Mouse (Mus musculus) mammary gland, adult 2 months (tissue): Measurements from ENCODE around the gene Gm10563. TPM values are rescaled to one million over a fixed set of nuclear protein-coding genes. Genes with fewer than 3 reads are reported as not detected.

Source experiments
- polyA plus RNA-seq: library from polyadenylated mRNA; depleted of rRNA; stranded (reverse); fragments of >200 nt; gene quantifications from 2 replicates; pipeline ENCODE4 v1.2.3, GENCODE M21; 2012; ENCODE audit warnings: low replicate concordance; rRNA removed

Gm10563 gene
- polyA plus RNA-seq: not detected in 2 replicates

DNA sequence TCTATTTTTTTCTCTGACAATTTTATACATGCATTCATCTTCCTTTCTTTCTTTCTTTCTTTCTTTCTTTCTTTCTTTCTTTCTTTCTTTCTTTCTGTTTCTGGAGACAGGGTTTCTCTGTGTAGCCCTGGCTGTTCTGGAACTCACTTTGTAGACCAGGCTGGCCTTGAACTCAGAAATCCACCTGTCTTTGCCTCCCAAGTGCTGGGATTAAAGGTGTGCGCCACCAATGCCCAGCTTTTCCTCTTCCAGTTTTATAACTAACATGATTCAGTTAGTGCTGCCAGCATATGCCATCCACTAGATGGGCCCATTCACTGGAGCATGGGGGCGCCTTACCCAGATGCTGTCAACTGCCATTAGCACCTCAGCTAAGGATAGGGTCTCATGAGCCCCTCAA, at the start of gene Gm10563:
Gene Gm10563, minus strand, starts transcription at position 101 of the 400 bp plus-strand sequence.

DNA sequence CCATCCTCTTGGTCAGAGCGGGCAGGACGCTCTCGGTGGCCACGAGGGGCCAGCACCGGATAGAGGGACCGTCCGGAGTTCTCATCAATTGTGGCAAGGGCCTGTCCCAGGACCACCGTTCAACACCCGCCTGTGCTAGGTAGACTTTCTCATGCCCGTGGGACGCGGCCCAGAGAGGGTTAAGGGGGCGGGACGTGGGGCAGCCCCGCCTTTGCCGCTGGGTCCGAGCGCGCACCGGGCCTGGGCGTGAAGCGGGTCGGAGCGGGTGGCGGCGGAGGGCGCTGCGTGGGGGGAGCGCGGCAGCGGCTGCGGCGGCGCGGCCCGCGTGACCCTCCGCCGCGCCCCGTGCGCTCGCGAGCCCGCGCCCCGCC, 48.9 kb upstream of the Gm10563 start, which contains the start of gene Fndc10:
Gene Fndc10, plus strand, starts transcription at position 232 of the 371 bp plus-strand sequence.

DNA sequence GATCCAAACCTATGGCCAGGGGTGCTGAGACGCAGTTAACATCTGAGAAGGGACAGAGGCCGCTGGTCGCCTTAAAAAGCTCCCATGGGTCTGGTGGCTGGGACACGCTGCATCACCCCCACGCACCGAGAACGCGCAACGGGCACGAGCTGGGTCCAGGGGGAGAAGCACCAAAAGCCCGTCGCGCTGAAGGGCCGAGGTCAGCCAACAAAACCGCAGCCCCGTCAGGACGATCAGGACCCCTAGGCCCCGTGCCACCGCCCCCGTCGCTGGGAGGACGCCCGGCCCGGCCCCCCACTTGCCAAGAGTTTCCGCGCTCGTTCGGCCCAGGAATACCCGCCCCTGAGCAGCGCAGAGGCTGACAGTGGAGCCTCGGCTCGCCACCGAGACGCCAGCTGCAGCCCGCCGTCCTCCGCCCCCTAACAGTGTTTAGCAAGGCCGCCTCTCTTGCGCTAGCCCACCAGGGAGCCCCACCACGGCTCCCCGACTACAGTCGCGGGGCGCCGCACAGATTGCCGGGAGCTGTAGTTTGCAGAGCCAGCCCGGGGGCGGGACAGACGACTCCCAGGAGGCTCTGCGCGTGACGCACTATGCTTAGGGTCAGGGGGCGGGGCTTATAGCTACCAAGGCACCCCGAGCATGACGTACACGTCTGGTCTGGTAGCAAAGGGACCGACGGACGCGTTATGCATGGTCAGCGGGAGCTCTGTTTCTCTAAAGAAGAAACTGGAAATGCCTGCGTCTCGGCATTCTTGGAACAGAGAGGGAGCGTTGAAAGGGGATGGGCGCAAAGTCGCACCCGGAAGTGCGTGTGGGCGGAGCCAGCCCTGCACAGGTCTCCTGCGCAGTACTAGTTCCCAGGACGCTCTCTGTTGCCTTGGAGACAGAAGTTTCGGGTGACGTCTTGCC, 23.7 kb upstream of the Gm10563 start, which contains the start of gene Mib2:
Gene Mib2, minus strand, starts transcription at position 510 of the 909 bp plus-strand sequence.

DNA sequence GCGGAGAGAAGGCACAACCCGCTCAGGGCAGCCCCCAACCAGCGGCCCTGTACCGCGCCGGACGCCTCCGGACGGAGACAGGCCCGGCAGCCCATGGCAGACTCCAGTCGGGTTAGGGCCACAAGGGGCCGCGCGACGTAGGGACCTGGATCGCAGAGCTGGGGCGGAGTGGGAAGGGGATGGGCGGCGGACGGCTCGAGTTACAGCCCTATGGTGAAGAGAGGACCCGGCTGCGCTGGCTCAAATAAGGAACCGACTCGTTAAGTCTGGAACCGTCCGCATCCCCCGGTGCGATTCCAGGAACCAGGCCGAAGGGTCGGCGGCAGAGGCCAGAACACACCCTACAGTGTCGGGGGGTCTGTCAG, 7.9 kb upstream of the Gm10563 start, which contains the start of gene Mmp23:
Gene Mmp23, minus strand, starts transcription at position 299 of the 365 bp plus-strand sequence.

DNA sequence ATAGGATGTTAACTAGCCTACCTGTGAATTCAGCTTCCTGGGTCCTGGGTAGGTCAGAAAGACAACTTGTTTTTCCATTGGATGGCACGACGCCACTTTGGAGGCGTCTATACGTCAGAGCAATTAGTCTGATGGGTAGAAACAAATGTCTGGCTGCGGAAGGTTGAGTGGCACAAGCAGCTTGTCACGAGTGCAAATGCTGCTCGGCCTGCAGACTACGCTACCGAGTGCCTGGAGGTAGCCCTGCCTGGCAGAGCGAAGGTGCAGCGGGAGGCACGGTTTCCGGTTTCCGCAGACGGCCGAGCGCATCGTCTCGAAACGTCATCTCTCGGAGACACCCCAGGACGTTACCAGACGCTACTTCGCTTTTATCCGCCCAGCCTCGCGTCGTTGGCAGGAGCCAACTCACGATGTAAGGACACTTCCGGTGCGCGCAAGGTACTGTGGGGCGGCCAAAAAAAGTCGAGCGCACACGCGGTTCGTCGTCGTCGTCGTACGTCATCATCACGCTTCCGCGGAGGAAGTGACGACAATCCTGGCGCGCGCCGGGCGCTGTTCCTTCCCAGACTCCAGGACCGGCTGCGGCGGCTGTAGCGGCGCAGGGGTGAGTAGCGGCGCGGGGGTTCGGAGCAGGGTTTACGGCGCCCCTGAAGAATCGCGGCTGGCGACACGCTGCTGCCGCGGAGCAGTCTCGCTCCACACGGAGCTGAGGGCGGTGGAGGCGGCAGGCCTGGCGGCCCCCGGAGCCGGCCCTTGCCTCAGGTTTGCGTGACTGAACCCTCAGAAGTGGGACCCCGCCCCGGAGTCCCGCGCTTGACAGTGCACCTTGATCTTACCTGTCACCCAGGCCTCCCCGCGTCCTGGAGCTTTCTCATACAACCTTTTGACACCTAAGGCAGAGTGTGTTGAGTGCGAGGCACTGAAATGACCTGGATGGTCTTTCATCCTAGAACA, 20.6 kb downstream of the Gm10563 start, which contains the start of gene Cdk11b:
Gene Cdk11b, plus strand, starts transcription at position 517 of the 954 bp plus-strand sequence.

DNA sequence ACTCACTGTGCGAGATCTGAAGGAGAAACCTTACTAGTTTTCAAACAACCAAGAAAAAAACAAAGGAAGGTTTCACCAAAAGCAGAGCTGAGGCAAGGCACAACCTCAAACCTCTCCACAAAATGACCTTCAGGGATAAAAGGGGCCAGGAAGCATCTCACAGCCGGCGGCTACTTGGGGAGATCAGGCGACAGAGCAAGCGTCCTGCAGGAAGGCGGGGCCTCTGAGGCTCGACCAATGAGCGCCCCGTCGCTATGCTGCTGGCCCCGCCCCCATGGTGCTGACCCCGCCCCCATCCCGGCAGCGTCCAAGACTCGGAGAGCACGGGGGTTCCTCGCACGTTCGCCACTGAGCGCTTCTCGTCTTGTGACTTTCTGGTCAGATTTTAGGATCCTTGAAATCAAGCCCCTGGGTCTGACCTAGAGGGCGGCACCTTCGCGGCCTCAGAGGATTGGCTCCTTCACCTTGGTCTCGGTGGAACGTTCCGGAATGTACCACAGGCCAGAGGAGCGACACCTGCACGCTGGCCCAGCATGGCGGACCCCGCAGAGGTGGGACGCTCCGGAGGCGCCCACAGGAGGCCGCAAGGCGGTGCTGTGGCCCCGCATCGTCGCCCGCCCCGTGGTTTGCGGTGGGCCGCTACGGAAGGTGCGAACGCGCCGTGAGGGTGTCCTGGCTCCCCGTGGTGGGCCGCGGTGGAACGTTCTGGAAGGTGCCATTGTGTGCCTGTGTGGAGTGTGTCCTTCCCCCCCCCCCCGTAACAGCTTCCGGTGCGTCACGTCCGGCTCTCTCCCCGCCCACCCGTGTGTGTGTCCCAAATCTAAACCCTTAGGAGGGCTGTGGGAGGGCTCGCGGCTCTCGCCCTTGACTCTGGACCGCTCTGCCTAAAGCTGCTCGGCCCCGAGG, 43.9 kb downstream of the Gm10563 start, which contains the start of gene Slc35e2:
Gene Slc35e2, plus strand, starts transcription at position 326 of the 906 bp plus-strand sequence.

Other genes starting within 250 kb of the Gm10563 start
- 0.20 and 0.55 TPM in 2 replicates for gene Gabrd, start 247.3 kb downstream of the Gm10563 start, polyA plus RNA-seq
- gene Cfap74, start 236.2 kb downstream of the Gm10563 start, polyA plus RNA-seq: 0.47 and 0.73 TPM in 2 replicates
- gene Tmem52, start 176.3 kb downstream of the Gm10563 start, polyA plus RNA-seq: 3.0 and 82.0 TPM in 2 replicates
- 572 and 1,051 TPM in 2 replicates for gene Gnb1, start 154.0 kb downstream of the Gm10563 start, polyA plus RNA-seq
- 187 and 214 TPM in 2 replicates for gene Nadk, start 83.0 kb downstream of the Gm10563 start, polyA plus RNA-seq
- 9.1 and 11.8 TPM in 2 replicates for gene Slc35e2, start 44.0 kb downstream of the Gm10563 start, polyA plus RNA-seq
- gene Cdk11b, start 20.6 kb downstream of the Gm10563 start, polyA plus RNA-seq: 16.8 and 20.2 TPM in 2 replicates
- 52.3 and 103 TPM in 2 replicates for gene Mmp23, start 8.0 kb upstream of the Gm10563 start, polyA plus RNA-seq
- gene Mib2, start 23.8 kb upstream of the Gm10563 start, polyA plus RNA-seq: 64.0 and 102 TPM in 2 replicates
- 21.6 and 35.6 TPM in 2 replicates for gene Fndc10, start 48.9 kb upstream of the Gm10563 start, polyA plus RNA-seq
- gene Ssu72, start 59.4 kb upstream of the Gm10563 start, polyA plus RNA-seq: 88.8 and 157 TPM in 2 replicates
- gene Tmem240, start 89.4 kb upstream of the Gm10563 start, polyA plus RNA-seq: 2.1 and 2.6 TPM in 2 replicates
- 140 and 144 TPM in 2 replicates for gene Atad3a, start 115.7 kb upstream of the Gm10563 start, polyA plus RNA-seq
- 24.1 and 41.9 TPM in 2 replicates for gene Vwa1, start 129.3 kb upstream of the Gm10563 start, polyA plus RNA-seq
- gene Tmem88b, start 140.5 kb upstream of the Gm10563 start, polyA plus RNA-seq: 1.9 and 2.6 TPM in 2 replicates
- 0.32 and 0.54 TPM in 2 replicates for gene Ankrd65, start 145.0 kb upstream of the Gm10563 start, polyA plus RNA-seq
- gene Mrpl20, start 157.5 kb upstream of the Gm10563 start, polyA plus RNA-seq: 47.4 and 59.6 TPM in 2 replicates
- gene Ccnl2, start 167.1 kb upstream of the Gm10563 start, polyA plus RNA-seq: 63.4 and 98.7 TPM in 2 replicates
- gene Aurkaip1, start 185.9 kb upstream of the Gm10563 start, polyA plus RNA-seq: 149 and 245 TPM in 2 replicates
- gene Mxra8, start 194.3 kb upstream of the Gm10563 start, polyA plus RNA-seq: 274 and 383 TPM in 2 replicates
- 153 and 223 TPM in 2 replicates for gene Dvl1, start 202.0 kb upstream of the Gm10563 start, polyA plus RNA-seq
- gene Tas1r3, start 218.0 kb upstream of the Gm10563 start, polyA plus RNA-seq: 1.3 and 1.5 TPM in 2 replicates
- gene Cptp, start 224.0 kb upstream of the Gm10563 start, polyA plus RNA-seq: 32.4 and 36.2 TPM in 2 replicates
- gene Ints11, start 224.1 kb upstream of the Gm10563 start, polyA plus RNA-seq: 33.7 and 47.4 TPM in 2 replicates
- 61.9 and 134 TPM in 2 replicates for gene Pusl1, start 246.4 kb upstream of the Gm10563 start, polyA plus RNA-seq
- 43.7 and 50.5 TPM in 2 replicates for gene Acap3, start 246.4 kb upstream of the Gm10563 start, polyA plus RNA-seq